Mouse (Mus musculus) liver, embryonic 12.5 days (tissue): ENCODE measurements at regions not wholly inside any gene's neighbourhood (a gene's known extent, or its start where the extent isn't known, plus 50 kb on each side); places are given as distances from the start of the nearest gene placed in this dataset.

Experiments used
- ATAC-seq: fragments of 200-750 bp; cut with Nextera tagmentation; 2 replicates; pipeline ENCODE4 v1.8.0; 2017; ENCODE audit warnings: moderate number of reproducible peaks, mild to moderate bottlenecking, moderate library complexity
- H3K27ac ChIP-seq: fragments of 300-500 bp; sonication (generic); 2 replicates; pipeline ENCODE4 v1.5.1; 2016; ENCODE audit warnings: mild to moderate bottlenecking
- H3K27me3 ChIP-seq: fragments of 300-500 bp; sonication (generic); replicated peaks from 2 replicates; pipeline ENCODE4 v1.6.1; 2016; ENCODE audit warnings: mild to moderate bottlenecking, moderate library complexity
- H3K36me3 ChIP-seq: fragments of 300-500 bp; sonication (generic); 2 replicates; pipeline ENCODE4 v1.6.1; 2016; ENCODE audit warnings: mild to moderate bottlenecking, moderate library complexity
- H3K4me1 ChIP-seq: fragments of 300-500 bp; sonication (generic); 2 replicates; pipeline ENCODE4 v1.6.1; 2016
- H3K4me2 ChIP-seq: fragments of 300-500 bp; sonication (generic); 2 replicates; pipeline ENCODE4 v1.6.1; 2016; ENCODE audit warnings: mild to moderate bottlenecking, moderate library complexity
- H3K4me3 ChIP-seq: fragments of 300-500 bp; sonication (generic); 2 replicates; pipeline ENCODE4 v1.5.1; 2016; ENCODE audit warnings: mild to moderate bottlenecking, moderate library complexity
- H3K9ac ChIP-seq: fragments of 300-500 bp; sonication (generic); 2 replicates; pipeline ENCODE4 v1.6.1; 2016; ENCODE audit warnings: mild to moderate bottlenecking, moderate library complexity
- H3K9me3 ChIP-seq: fragments of 300-500 bp; sonication (generic); replicated peaks from 2 replicates; pipeline ENCODE4 v1.6.1; 2016; ENCODE audit warnings: mild to moderate bottlenecking, moderate library complexity
- WGBS: fragments of 180-500 bp; shearing (Covaris S2); methylation state at CpG from one replicate; pipeline ENCODE4 v1.1.7; 2016; ENCODE audit not compliant: insufficient replicate concordance; 5-methylcytosine and 5-hydroxymethylcytosine counted together

DNA sequence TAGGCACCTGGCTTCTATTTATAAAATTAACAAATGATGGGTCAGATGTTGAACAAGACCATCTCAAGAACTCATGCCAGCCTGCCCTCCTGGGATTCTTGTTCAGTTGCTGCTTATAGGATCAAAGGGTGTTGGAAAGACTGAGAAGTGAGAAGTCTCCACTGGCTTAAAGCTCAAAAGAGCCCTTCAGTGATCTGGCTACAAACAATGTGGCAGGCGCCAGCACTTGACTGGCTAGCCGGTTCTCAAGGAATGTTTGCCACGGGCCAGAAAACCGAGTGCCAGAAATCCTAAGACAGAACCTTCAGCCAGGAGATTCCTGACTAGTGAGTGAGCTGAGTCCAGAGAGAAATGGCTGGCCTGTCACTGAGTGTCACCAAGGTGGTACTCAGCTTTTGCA lies 93.6 kb upstream of the Med14 start:
- Histone ChIP-seq H3K4me1 (no peaks in the 10 kb centered on the region), H3K4me3 (no peak overlapping the region), H3K4me2 (no peak overlapping the region), H3K9me3 (no peaks in the 10 kb centered on the region), H3K27me3 (no peaks in the 10 kb centered on the region), H3K27ac (no peak overlapping the region), H3K36me3 (no peaks in the 10 kb centered on the region), H3K9ac (no peak overlapping the region)
- 55% methylated on average over 4 of the region's 4 CpGs for whole genome bisulfite sequencing
- no peak for ATAC-seq

DNA sequence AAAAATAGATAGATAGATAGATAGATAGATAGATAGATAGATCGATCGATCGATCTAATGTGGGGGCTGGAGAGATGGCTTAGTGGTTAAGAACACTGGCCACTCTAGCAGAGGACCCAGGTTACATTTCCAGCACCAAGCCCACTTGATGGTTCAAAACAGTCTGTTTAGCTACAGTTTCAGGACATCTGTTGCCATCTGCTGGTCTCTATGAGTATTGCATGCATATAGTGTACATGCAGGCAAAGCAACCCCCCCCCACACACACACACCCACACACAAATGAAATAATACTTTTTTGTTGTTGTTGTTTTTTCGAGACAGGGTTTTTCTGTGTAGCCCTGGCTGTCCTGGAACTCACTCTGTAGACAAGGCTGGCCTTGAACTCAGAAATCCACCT lies 89.8 kb upstream of the Med14 start:
- Histone ChIP-seq H3K4me1 (no peaks in the 10 kb centered on the region), H3K27ac (no peak overlapping the region), H3K36me3 (no peaks in the 10 kb centered on the region), H3K4me3 (no peak overlapping the region), H3K4me2 (no peak overlapping the region), H3K27me3 (no peaks in the 10 kb centered on the region), H3K9me3 (no peaks in the 10 kb centered on the region), H3K9ac (no peak overlapping the region)
- WGBS: 57% methylated on average over 4 of the region's 4 CpGs
- ATAC-seq: no peak

DNA sequence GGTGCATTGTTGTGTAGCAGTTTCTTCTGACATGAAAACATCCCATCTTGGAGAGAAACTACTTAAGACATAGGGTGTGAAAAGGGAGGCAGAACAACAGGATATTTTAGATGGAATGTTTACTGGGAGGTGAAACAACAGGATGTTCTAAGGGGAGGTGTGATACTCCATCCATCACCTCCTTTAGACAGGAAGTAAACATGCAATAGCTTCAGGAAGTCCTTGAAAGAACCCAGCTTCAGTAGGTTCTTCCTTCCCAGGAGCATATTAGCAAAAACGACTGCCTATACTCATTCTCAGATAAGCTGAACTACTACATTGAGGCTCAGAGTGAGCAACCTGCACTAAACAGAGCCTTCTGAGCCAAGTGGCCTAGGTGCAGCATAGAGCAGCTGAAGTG lies 82.6 kb upstream of the Med14 start:
- no peak overlapping the region for H3K9ac ChIP-seq
- no peak overlapping the region for H3K4me2 ChIP-seq
- WGBS: 10% methylated on average over 1 of the region's 1 CpGs

DNA sequence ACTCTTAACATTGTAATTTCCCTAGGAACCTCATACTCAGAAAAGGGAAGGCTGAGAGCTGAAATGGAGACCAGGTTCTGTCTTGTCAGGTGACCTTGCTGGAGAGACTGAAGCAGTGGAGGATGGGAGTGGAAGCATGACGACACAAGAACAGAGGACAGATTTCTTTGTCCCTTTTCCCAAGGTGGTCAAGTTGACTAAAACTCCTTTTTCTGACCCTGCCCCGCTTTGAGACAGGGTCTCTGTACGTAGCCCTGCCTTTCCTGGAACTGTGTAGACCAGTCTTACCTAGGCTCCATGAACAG lies 79.1 kb upstream of the Med14 start:
- WGBS: 57% methylated on average over 3 of the region's 3 CpGs
- H3K4me1 ChIP-seq: no peaks in the 10 kb centered on the region
- no peak for ATAC-seq

More for the DNA sequence above, 82.6 kb upstream of the Med14 start:
- H3K27ac ChIP-seq: no peak overlapping the region
- H3K4me1 ChIP-seq: no peaks in the 10 kb centered on the region
- ATAC-seq: no peak
- H3K36me3 ChIP-seq: no peaks in the 10 kb centered on the region
- H3K9me3 ChIP-seq: no peaks in the 10 kb centered on the region
- 0 out of 2 replicates have a peak, but pooled peaks cover 4% of the 10 kb centered on the region for H3K27me3 ChIP-seq
- H3K4me3 ChIP-seq: no peak overlapping the region

DNA sequence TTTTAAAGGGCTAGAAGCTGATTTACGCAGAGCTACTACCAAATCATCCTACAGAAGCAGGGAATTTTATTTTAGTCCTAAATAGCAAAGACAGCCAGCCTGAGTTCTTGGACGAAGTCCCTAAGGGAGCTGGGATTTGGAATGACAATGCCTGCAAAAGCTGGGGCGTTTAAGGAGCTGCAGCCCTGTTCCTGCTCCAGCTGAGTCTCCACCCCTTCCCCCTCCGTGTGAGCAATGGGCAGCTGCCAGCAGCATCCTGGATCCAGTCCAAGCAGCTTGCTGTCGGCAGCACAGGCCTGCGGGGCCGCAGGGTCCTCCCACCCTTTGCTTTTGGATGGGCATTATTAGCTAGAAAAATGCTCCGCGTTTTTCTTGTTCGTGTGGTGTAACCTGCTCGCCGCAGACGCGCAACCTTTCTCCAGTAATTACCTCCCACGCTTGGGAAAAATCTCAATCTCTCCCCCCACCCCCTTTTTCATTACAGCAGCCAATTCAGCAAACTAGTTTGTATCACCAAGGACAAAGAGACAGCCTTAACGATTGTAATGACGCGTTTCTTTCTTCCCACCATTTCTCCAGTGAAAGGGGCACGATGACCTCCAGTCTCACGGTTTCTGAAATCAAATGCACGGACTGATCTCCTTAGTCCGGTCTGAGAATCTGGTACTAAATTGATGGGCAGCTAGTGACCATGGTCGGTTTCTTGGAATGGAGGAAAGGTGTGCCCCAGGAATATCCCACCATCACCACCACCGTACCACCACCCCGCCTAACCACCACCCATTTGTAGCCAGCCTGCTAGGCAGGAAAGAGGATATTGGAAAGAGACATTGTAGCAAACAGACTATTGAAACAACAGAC lies 78.5 kb upstream of the Med14 start:
- 18% methylated on average over 25 of the region's 25 CpGs for WGBS
- Histone ChIP-seq H3K4me2 (peak overlapping the region; percentile 50), H3K9me3 (no peaks in the 10 kb centered on the region), H3K4me1 (no peaks in the 10 kb centered on the region), H3K27me3 (no peaks in the 10 kb centered on the region), H3K27ac (no peak overlapping the region), H3K36me3 (no peaks in the 10 kb centered on the region), H3K9ac (no peak overlapping the region), H3K4me3 (peak overlapping the region; percentile 20)
- no peak for ATAC-seq

More for the DNA sequence above, 79.1 kb upstream of the Med14 start:
- Histone ChIP-seq H3K36me3 (no peaks in the 10 kb centered on the region), H3K4me2 (no peak overlapping the region), H3K9ac (no peak overlapping the region), H3K4me3 (no peak overlapping the region), H3K9me3 (no peaks in the 10 kb centered on the region), H3K27ac (no peak overlapping the region), H3K27me3 (no peaks in the 10 kb centered on the region)

DNA sequence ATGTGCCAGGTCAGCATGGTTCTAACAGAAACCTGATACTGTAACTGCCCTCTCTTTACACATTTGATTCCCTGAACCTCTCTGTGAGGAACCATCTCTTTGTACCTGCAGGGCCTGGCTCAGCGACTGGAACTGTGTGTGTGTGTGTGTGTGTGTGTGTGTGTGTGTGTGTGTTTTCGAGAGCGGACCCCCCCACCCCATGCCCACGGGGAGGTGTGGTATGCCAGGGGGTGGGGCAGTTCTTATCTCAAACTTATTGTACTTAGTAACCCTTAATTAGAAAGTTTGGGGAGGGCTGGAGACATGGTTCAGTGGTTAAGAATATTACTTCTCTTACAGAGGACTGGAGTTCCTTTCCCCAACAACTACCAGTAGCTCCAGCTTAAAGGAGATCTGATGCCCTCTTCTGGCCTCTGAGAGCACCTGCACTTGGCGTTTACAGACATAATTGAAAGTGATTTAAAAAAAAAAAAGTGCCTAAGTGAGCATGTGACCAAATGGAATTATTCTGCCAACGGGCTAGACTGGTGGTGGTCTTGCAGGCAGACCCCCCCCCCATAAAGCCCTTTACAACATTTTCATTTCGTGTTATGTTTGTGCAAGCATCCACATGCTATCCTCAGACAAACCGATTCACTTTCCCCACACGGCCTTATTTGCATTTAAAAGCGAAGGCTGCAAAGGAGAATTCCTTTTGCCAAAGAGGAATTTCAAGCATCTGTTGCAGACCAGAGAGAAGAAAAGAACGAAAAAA lies 77.7 kb upstream of the Med14 start:
- Histone ChIP-seq H3K27ac (no peak overlapping the region), H3K4me1 (no peaks in the 10 kb centered on the region), H3K4me2 (peak overlapping the region; percentile 50), H3K4me3 (peak overlapping the region; percentile 20), H3K27me3 (no peaks in the 10 kb centered on the region), H3K9ac (no peak overlapping the region), H3K9me3 (no peaks in the 10 kb centered on the region), H3K36me3 (no peaks in the 10 kb centered on the region)
- WGBS: 8% methylated on average over 8 of the region's 11 CpGs
- no peak for ATAC-seq

DNA sequence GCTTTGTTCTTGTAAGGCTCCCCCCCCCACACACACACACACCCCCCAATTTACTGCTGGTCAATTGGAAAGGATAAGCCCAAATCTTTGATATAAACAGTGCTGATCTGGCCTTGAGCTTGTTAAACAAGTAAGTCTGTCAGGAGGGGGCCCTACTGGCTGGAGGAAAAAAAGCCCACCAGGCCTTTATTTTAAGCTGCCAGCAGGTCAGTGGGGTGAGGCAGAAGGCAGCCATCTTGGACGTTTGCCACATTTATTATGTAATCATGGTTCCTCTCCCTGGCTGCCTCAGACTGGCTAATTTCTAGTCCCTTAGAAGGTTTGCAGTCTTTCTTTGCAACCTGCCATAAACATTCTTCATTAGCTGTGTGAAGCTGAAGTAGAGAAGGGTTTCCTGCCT lies 75.9 kb upstream of the Med14 start:
- no peak for ATAC-seq
- no peaks in the 10 kb centered on the region for H3K36me3 ChIP-seq
- WGBS: 43% methylated on average over 1 of the region's 1 CpGs
- H3K9me3 ChIP-seq: no peaks in the 10 kb centered on the region
- no peak overlapping the region for H3K4me3 ChIP-seq
- no peak overlapping the region for H3K9ac ChIP-seq
- H3K27me3 ChIP-seq: no peaks in the 10 kb centered on the region
- H3K27ac ChIP-seq: no peak overlapping the region
- H3K4me1 ChIP-seq: no peaks in the 10 kb centered on the region
- no peak overlapping the region for H3K4me2 ChIP-seq

DNA sequence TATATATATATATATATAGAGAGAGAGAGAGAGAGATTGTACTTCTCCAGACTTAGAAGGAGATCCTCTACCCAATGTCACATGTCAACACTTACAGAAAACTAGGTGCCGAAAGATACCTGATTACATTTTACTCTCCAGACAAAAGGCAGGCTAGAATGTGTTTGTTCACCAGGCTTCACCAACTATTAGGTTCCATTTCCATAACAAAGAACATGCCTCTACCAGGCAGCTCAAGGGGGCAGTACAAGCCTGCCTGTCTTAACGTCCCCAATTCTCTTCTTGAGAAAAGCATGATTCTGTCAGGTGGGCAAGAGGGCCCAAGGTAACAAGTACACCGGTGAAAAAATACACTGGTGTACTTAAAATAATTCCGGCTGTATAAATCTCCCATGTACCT lies 72.8 kb upstream of the Med14 start:
- Histone ChIP-seq H3K4me3 (no peak overlapping the region), H3K27me3 (no peaks in the 10 kb centered on the region), H3K9me3 (no peaks in the 10 kb centered on the region), H3K9ac (no peak overlapping the region), H3K4me2 (no peak overlapping the region), H3K27ac (no peak overlapping the region), H3K4me1 (no peaks in the 10 kb centered on the region), H3K36me3 (no peaks in the 10 kb centered on the region)
- WGBS: 65% methylated on average over 4 of the region's 4 CpGs
- no peak for ATAC-seq

DNA sequence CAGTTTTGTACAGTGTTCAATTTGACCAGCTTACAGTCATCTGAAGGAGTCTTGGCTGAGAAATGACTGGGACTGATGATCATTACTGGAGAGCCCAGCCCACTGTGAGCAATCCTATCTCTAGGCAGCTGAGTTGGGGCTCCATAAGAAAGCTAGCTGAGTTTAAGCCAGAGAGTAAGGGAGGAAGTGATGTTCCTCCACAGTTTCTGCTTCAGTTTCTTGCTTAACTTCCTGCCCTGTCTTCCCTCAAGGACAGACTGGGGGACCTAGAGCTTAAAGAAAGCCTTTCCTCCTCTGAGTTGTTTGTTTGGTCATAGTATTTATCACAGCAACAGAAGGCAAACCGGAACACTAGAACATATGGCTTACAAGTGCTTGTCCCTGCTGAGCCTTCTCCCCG lies 70.8 kb upstream of the Med14 start:
- peaks cover 4% of the 10 kb centered on the region for H3K4me1 ChIP-seq
- no peak overlapping the region for H3K4me2 ChIP-seq
- ATAC-seq: no peak
- no peaks in the 10 kb centered on the region for H3K9me3 ChIP-seq
- no peak overlapping the region for H3K4me3 ChIP-seq
- H3K36me3 ChIP-seq: no peaks in the 10 kb centered on the region
- no peak overlapping the region for H3K27ac ChIP-seq
- WGBS: 48% methylated on average over 2 of the region's 2 CpGs
- no peaks in the 10 kb centered on the region for H3K27me3 ChIP-seq
- no peak overlapping the region for H3K9ac ChIP-seq

DNA sequence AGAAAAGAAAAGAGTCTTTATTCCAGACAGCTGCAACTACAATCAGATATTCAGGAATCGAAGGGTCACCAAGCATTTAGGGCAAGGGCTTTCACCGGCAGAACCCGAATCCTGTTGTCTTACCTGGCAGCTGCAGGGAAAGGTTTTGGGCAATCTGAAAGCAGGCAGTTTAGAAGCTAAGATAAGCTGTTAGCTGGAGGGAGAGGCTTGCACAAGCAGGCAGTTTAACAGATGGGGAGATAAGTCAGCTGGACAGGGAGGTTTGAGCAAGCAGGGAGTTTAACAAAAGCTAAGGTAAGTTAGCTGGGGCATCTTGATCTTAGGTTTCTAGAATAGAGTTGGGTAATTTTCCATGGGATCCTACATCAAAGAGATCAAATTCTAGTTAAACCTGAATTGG lies 67.3 kb upstream of the Med14 start:
- no peak overlapping the region for H3K27ac ChIP-seq
- ATAC-seq: no peak
- WGBS: 51% methylated on average over 3 of the region's 3 CpGs
- peaks cover 36% of the 10 kb centered on the region for H3K4me1 ChIP-seq
- no peak overlapping the region for H3K4me3 ChIP-seq
- no peak overlapping the region for H3K4me2 ChIP-seq
- no peaks in the 10 kb centered on the region for H3K36me3 ChIP-seq
- H3K9ac ChIP-seq: no peak overlapping the region
- no peaks in the 10 kb centered on the region for H3K27me3 ChIP-seq
- H3K9me3 ChIP-seq: no peaks in the 10 kb centered on the region

DNA sequence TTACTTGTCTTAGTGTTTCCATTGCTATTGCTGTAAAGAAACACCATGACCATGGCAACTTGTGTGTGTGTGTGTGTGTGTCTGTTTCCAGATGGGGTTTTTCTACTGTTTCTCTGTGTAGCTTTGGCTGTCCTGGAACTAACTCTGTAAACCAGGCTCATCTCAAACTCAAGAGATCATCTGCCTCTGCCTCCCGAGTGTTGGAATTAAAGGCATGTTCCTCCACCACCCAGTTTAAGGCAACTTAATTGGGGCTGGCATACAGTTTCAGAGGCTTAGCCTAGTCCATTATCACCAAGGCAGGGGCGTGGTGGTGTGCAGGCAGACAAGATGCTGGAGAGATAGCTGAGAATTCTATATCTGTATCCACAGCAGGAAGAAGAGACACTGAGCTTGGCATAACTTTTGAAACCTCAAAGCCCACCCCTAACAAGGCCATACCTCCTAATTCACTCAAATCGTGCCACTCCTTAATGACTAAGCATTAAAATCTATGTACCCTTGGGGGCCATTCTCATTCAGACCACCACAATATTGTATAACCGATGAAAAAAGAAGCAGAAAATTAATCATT lies 65.5 kb upstream of the Med14 start:
- Histone ChIP-seq H3K27ac (no peak overlapping the region), H3K9ac (no peak overlapping the region), H3K36me3 (no peaks in the 10 kb centered on the region), H3K4me3 (no peak overlapping the region), H3K9me3 (no peaks in the 10 kb centered on the region), H3K27me3 (no peaks in the 10 kb centered on the region), H3K4me1 (peaks cover 38% of the 10 kb centered on the region), H3K4me2 (peak overlapping the region; percentile 25; the same call in 1 of the 2 replicates)
- 44% methylated on average over 4 of the region's 4 CpGs for WGBS
- ATAC-seq: peak; percentile 75

DNA sequence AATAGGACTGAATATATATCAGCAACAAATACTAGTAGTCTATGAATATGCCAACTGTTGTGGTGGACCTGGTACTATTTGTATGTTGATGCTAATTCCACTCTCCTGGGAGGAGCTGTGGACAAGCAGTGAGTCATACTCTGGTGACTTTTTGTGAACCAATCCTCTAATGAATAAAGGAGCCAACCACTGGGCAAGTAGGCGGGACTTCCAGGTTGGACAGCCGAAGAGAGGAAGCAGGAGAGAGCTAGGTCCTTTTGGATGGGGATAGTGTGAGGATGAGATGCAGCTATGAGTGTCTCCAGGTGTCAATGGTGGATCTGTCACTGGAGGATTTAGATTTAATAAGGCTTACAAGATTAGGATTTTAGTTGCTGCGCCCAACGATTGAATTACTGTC lies 64.8 kb upstream of the Med14 start:
- peaks cover 38% of the 10 kb centered on the region for H3K4me1 ChIP-seq
- H3K4me3 ChIP-seq: no peak overlapping the region
- no peaks in the 10 kb centered on the region for H3K9me3 ChIP-seq
- H3K36me3 ChIP-seq: no peaks in the 10 kb centered on the region
- ATAC-seq: peak; percentile 56
- H3K9ac ChIP-seq: no peak overlapping the region
- 65% methylated on average over 4 of the region's 4 CpGs for WGBS
- no peak overlapping the region for H3K27ac ChIP-seq
- H3K27me3 ChIP-seq: no peaks in the 10 kb centered on the region
- no peak overlapping the region for H3K4me2 ChIP-seq
